Mouse (Mus musculus) CH12.LX (cell line): ENCODE measurements around the gene Lsr. TPM values are rescaled to one million over a fixed set of nuclear protein-coding genes. Genes with fewer than 3 reads are reported as not detected.
"Not testable (repeated sequence)": the region's sequence is repeated elsewhere in the genome, so short reads cannot be mapped to it uniquely, and the experiment has no call there.

Experiments used
- DNase-seq: peaks from one replicate; pipeline ENCODE4 v3.0.0-alpha.2; 2013; ENCODE audit errors: extremely low read depth
- H3K27ac ChIP-seq: 2 replicates; pipeline ENCODE4 v1.5.1; 2012; ENCODE audit warnings: low read depth, mild to moderate bottlenecking, control low read depth, moderate library complexity; ENCODE audit not compliant: insufficient read depth
- H3K27me3 ChIP-seq: replicated peaks from 2 replicates; pipeline ENCODE3; 2012; ENCODE audit warnings: inconsistent platforms
- H3K36me3 ChIP-seq, 2 experiments: replicated peaks in 1 of 2; 2 replicates each; pipeline versions ENCODE3 to v1.6.1; 2012; ENCODE audit warnings: inconsistent platforms in 1 of 2, low read length in 1 of 2, mild to moderate bottlenecking in 1 of 2, mixed read lengths in 1 of 2, moderate library complexity in 1 of 2; ENCODE audit not compliant: control insufficient read depth in 1 of 2, insufficient read depth in 1 of 2
- H3K4me1 ChIP-seq, 2 experiments: 2 replicates each; pipeline ENCODE4 v1.6.1; 2012; ENCODE audit warnings: inconsistent platforms in 1 of 2, moderate library complexity in 1 of 2; ENCODE audit not compliant: insufficient read depth in 2 of 2, control insufficient read depth in 1 of 2
- H3K4me2 ChIP-seq: 2 replicates; pipeline ENCODE4 v1.6.1; 2012; ENCODE audit warnings: low read depth, mild to moderate bottlenecking, control low read depth; ENCODE audit not compliant: poor library complexity, insufficient read depth, severe bottlenecking
- H3K4me3 ChIP-seq, 3 experiments: fragments of 150-350 bp in 1 of 3; sonication (generic) in 1 of 3; replicated peaks in 1 of 3; 2 replicates each; pipeline versions ENCODE3 to v1.5.1; 2011 to 2012; ENCODE audit warnings: low read depth in 2 of 3, low read length in 2 of 3, mild to moderate bottlenecking in 2 of 3, moderate library complexity in 2 of 3, control low read depth in 1 of 3, improper control_type of control experiment in 1 of 3, inconsistent platforms in 1 of 3, mixed read lengths in 1 of 3; ENCODE audit not compliant: poor library complexity in 1 of 3
- H3K79me2 ChIP-seq: replicated peaks from 2 replicates; pipeline ENCODE4 v1.6.1; 2012; ENCODE audit warnings: mild to moderate bottlenecking, moderate library complexity; ENCODE audit not compliant: control insufficient read depth, poor library complexity, insufficient read depth, severe bottlenecking; ENCODE audit errors: extremely low read depth
- H3K9ac ChIP-seq: 2 replicates; pipeline ENCODE4 v1.6.1; 2012; ENCODE audit warnings: low read depth, mild to moderate bottlenecking, control low read depth, moderate library complexity; ENCODE audit not compliant: insufficient read depth
- H3K9me3 ChIP-seq: replicated peaks from 2 replicates; pipeline ENCODE3; 2012; ENCODE audit warnings: low read length, inconsistent platforms, mixed read lengths
- EP300 ChIP-seq: IDR thresholded peaks from 2 replicates; pipeline ENCODE4 v1.6.1; 2011; ENCODE audit warnings: low read length, improper control_type of control experiment
- ETS1 ChIP-seq: conservative IDR thresholded peaks from 2 replicates; pipeline ENCODE4 v1.6.1; 2012; ENCODE audit warnings: low read depth, mild to moderate bottlenecking, inconsistent platforms, low read length, improper control_type of control experiment, moderate library complexity
- HCFC1 ChIP-seq: IDR thresholded peaks from 2 replicates; pipeline ENCODE4 v1.6.1; 2012; ENCODE audit warnings: low read depth, mild to moderate bottlenecking, inconsistent platforms, low read length, improper control_type of control experiment
- JUN ChIP-seq: IDR thresholded peaks from 2 replicates; pipeline ENCODE4 v1.6.1; 2011; ENCODE audit warnings: low read depth, mild to moderate bottlenecking, low read length, improper control_type of control experiment, moderate library complexity; ENCODE audit not compliant: insufficient read depth
- JUND ChIP-seq: conservative IDR thresholded peaks from 2 replicates; pipeline ENCODE4 v1.6.1; 2011; ENCODE audit warnings: low read depth, low read length, improper control_type of control experiment
- MAX ChIP-seq: IDR thresholded peaks from 2 replicates; pipeline ENCODE4 v1.6.1; 2011; ENCODE audit warnings: low read length, improper control_type of control experiment
- MAZ ChIP-seq: IDR thresholded peaks from 2 replicates; pipeline ENCODE4 v1.6.1; 2012; ENCODE audit warnings: low read depth, mild to moderate bottlenecking, inconsistent platforms, low read length, improper control_type of control experiment, moderate library complexity
- MEF2A ChIP-seq: IDR thresholded peaks from 2 replicates; pipeline ENCODE4 v1.6.1; 2014; ENCODE audit warnings: low read depth, mild to moderate bottlenecking, inconsistent platforms, low read length, improper control_type of control experiment, borderline replicate concordance
- POLR2A ChIP-seq: IDR thresholded peaks from 2 replicates; pipeline ENCODE4 v1.6.1; 2011; ENCODE audit warnings: low read depth, mild to moderate bottlenecking, improper control_type of control experiment, low read length
- SIN3A ChIP-seq: IDR thresholded peaks from 2 replicates; pipeline ENCODE4 v1.6.1; 2012; ENCODE audit warnings: low read length, improper control_type of control experiment, inconsistent platforms
- SMC3 ChIP-seq: IDR thresholded peaks from 2 replicates; pipeline ENCODE4 v1.6.1; 2011; ENCODE audit warnings: low read depth, low read length, improper control_type of control experiment
- TBP ChIP-seq: conservative IDR thresholded peaks from 2 replicates; pipeline ENCODE4 v1.6.1; 2011; ENCODE audit warnings: low read depth, low read length, improper control_type of control experiment
- TCF12 ChIP-seq: IDR thresholded peaks from 2 replicates; pipeline ENCODE4 v1.6.1; 2014; ENCODE audit warnings: low read depth, mild to moderate bottlenecking, inconsistent platforms, low read length, improper control_type of control experiment
- UBTF ChIP-seq: IDR thresholded peaks from 2 replicates; pipeline ENCODE4 v1.6.1; 2012; ENCODE audit warnings: low read depth, mild to moderate bottlenecking, inconsistent platforms, low read length, improper control_type of control experiment, moderate library complexity
- ZNF384 ChIP-seq: IDR thresholded peaks from 2 replicates; pipeline ENCODE4 v1.6.1; 2012; ENCODE audit warnings: low read depth, low read length, improper control_type of control experiment, inconsistent platforms
- dilution Hi-C: fragments of 300-500 bp; cut with MboI; formaldehyde crosslinking; loops from 2 replicates; pipeline ENCODE4 v1.14.3; 2020; ENCODE audit warnings: low sequenced_read_pairs; ENCODE audit not compliant: extremely low pct_unique_long_range_greater_than_20kb, extremely low pct_ligation_motif_present
- in situ Hi-C: fragments of 300-500 bp; cut with MboI; formaldehyde crosslinking; loops from 3 replicates; pipeline ENCODE4 v1.14.3; 2019; ENCODE audit warnings: low sequenced_read_pairs, low pct_ligation_motif_present, low pct_unique_long_range_greater_than_20kb, mixed read lengths
- polyA plus RNA-seq: library from polyadenylated mRNA; unstranded; fragments of >175 nt; gene quantifications from 2 replicates; pipeline ENCODE4 v1.2.1, GENCODE M21; 2012; ENCODE audit warnings: low read depth; ENCODE audit not compliant: insufficient read length
- total RNA-seq, 2 experiments: library from RNA; depleted of rRNA; stranded (reverse); fragments of 300-350 nt in 1 of 2; fragments of >200 nt in 1 of 2; gene quantifications; 2 replicates each; pipeline ENCODE4 v1.2.3; 2012 to 2014

Gene Lsr
- total and polyA plus RNA-seq, 3 experiments = 0.12 to 0.13 TPM; not detected in 1

DNA sequence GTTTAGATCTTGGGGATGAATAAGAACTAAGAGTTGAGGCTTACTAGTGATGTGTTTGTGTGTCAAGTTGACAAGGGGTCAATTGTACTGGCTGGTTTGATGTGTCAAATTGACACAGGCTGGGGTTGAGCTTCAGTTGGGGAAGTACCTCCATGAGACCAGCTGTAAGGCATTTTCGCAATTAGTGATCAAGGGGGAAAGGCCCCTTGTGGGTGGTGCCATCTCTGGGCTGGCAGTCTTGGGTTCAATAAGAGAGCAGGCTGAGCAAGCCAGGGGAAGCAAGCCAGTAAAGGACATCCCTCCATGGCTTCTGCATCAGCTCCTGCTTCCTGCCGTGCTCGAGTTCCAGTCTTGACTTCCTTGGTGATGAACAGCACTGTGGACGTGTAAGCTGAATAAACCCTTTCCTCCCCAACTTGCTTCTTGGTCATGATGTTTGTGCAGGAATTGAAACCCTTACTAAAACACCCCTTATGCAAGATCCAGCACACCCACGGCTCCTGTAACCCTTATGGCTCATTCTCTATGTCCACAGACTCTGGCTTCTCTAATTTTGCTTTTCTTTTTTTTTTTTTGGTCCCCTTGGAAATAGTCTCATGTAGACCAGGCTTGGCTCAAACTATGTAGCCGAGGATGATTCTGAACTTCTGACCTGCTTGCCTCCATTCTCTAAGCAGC, 37.7 kb downstream of the Lsr start:
- peak overlapping the region; percentile 26 to 46 (median 41) for H3K4me3 ChIP-seq

GRCm38 (mm10) chr7:30924581-30924980, 48.7 kb downstream of the Lsr start, which contains the start of gene Hamp2:
Gene Hamp2 (minus strand): TSS chr7:30924681.
- dilution Hi-C loops, H3K9ac ChIP-seq, H3K36me3 ChIP-seq: not testable (repeated sequence)

More for the DNA sequence above, 37.7 kb downstream of the Lsr start:
- H3K36me3 ChIP-seq, in situ Hi-C loops, H3K79me2 ChIP-seq, H3K27ac ChIP-seq, H3K27me3 ChIP-seq, H3K9me3 ChIP-seq, dilution Hi-C loops: not testable (repeated sequence)
- peak overlapping the region; percentile 42; the same call in 1 of the 2 replicates for H3K9ac ChIP-seq
- peak; percentile 77 for DNase-seq
- TF ChIP-seq TBP (0 out of 2 replicates have a peak, but pooled peaks have one; percentile 39), EP300 (peak; percentile 52; the same call in 1 of the 2 replicates), ETS1 (peak; percentile 61), TCF12 (peak; percentile 57; the same call in 1 of the 2 replicates)
- peaks cover 11 to 17% of the 10 kb centered on the region in 2 experiments for H3K4me1 ChIP-seq
- H3K4me2 ChIP-seq = peak overlapping the region; percentile 88

DNA sequence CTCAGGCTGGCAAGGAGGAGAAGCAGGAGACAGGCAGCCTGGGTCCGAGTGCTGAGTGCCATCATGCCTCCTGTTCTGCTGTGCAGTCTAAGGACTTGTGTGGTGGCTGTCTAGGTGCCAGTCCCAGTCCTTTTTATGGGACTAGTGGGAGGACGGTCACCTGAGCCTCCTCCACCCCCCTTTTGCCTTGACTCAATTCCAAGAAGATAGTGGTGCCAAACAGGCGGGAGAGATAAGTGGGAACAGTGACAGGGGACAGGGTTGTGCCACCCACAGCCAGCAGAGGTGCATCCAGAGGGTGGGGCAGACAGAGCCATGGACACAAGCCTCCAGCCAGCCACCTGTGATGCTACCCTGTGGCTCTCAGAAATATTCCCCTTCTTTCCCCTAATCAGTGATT, 49.2 kb downstream of the Lsr start:
- TF ChIP-seq EP300 (no peak), TCF12 (no peak), POLR2A (no peak), MEF2A (no peak), JUN (no peak), JUND (no peak), MAX (no peak), SMC3 (no peak), SIN3A (no peak), ETS1 (no peak), ZNF384 (no peak), HCFC1 (no peak), MAZ (no peak), UBTF (no peak)
- Histone ChIP-seq H3K4me2 (no peak overlapping the region), H3K27ac (no peak overlapping the region), H3K36me3 (no peaks in the 10 kb centered on the region), H3K9me3 (no peaks in the 10 kb centered on the region), H3K4me1 (peaks cover 0 to 10% of the 10 kb centered on the region in 2 experiments; a peak in 2 of 4 replicates), H3K9ac (no peak overlapping the region), H3K4me3 (no peak overlapping the region), H3K27me3 (no peaks in the 10 kb centered on the region), H3K79me2 (no peaks in the 10 kb centered on the region)
- dilution Hi-C loops = no loop called here
- in situ Hi-C loops = no loop called here
- DNase-seq = no peak

More at GRCm38 (mm10) chr7:30924581-30924980, 48.7 kb downstream of the Lsr start, which contains the start of gene Hamp2:
- H3K4me3 ChIP-seq, DNase-seq, H3K4me2 ChIP-seq, H3K27ac ChIP-seq, in situ Hi-C loops, H3K9me3 ChIP-seq, H3K27me3 ChIP-seq, H3K79me2 ChIP-seq: not testable (repeated sequence)
- H3K4me1 ChIP-seq = peaks cover 0 to 10% of the 10 kb centered on the region in 2 experiments; a peak in 2 of 4 replicates

- H3K4me2 ChIP-seq, DNase-seq, H3K4me3 ChIP-seq, H3K79me2 ChIP-seq, H3K27me3 ChIP-seq, H3K27ac ChIP-seq, H3K9me3 ChIP-seq, H3K9ac ChIP-seq, H3K36me3 ChIP-seq, dilution Hi-C loops, in situ Hi-C loops: not testable (repeated sequence)
- peaks cover 0 to 12% of the 10 kb centered on the region in 2 experiments; a peak in 2 of 4 replicates for H3K4me1 ChIP-seq
Observed at GRCm38 (mm10) chr7:30922490-30922889, 50.8 kb downstream of the Lsr start.
